Mouse (Mus musculus): ENCODE measurements around the gene Fgfr2. TPM values are rescaled to one million over a fixed set of nuclear protein-coding genes. Genes with fewer than 3 reads are reported as not detected.

The Fgfr2 gene
- total RNA-seq, 2 experiments from 2014 or later, result 35.8 to 40.8 TPM

DNA sequence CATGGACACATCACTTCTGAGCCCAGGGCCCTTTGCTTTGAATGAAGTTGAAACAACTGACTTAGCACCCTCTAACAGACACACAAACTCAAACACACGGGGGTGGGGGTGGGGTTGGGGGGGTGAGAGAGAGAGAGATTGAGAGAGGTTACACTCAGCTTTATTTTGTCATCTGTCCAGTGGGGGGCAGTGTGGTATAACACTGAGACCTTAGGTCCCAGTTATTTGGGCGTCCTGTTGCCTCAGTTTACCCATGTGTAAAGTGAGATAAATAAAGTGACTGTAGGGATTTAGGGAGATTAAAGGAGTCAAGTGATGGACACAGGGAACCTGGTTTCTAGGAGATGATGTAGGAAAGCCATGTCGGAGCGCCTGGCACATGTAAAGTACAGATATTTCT lies 2382.1 kb downstream of the Fgfr2 start:
- intact Hi-C loops (cut with DNase I), result no loop called here
- DNase-seq, result no peak

DNA sequence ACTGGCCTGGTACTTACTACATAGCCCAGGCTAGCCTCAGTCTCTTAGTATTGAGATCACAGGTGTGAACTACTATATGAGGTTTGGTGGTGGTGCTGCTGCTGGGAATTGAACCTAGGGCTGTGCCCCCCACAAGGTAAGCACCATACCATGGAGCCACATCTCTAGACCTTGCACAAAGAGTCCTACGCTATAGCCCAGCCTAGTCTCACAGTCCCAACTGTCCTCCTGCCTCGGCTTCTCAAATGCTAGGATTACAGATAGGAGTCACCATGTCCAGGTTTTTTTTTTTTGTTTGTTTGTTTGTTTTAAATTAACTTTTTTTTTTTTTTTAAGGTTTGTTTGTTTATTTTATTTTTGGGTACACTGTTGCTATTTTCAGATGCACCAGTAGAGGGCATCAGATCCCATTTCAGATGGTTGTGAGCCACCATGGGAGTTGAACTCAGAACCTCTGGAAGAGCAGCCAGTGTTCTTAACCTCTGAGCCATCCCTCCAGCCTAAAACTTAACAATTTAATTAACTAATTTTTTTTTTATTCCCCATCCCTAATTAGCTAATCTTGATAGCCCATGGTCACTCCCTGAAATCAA lies 2388.9 kb downstream of the Fgfr2 start:
- intact Hi-C loops (cut with DNase I), result loop anchor here (5.0 kb wide), 1 partner anchor 42 kb away; no protein-coding TSS in a partner anchor
- no peak for DNase-seq

DNA sequence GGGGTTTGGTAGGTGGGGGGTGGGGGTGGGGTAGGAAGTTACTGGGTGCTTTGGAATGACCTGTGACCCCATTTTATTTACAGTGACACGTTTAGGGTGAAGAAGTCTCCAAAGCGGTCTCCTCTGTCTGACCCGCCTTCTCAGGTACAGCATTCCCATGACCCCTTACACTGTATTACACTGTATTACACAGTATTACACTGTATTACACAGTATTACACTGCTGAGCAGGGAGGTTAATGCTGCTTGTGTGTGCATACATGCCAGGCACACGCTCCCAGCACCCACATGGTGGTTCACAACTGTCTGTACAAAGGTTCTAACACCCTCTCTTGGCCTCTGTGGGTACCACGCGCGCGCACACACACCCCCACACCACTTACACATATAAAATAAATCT lies 2389.7 kb downstream of the Fgfr2 start:
- no peak for DNase-seq
- intact Hi-C loops (cut with DNase I), result loop anchor here (5.0 kb wide), 1 partner anchor 41 kb away; no protein-coding TSS in a partner anchor

GRCm38 (mm10) chr7:130732908-130733307 lies 2390.2 kb downstream of the Fgfr2 start:
- intact Hi-C loops (cut with DNase I), result loop anchor here (5.0 kb wide), 1 partner anchor 41 kb away; no protein-coding TSS in a partner anchor
- no peak for DNase-seq

GRCm38 (mm10) chr7:130731792-130732191 lies 2391.4 kb downstream of the Fgfr2 start:
- no peak for DNase-seq
- intact Hi-C loops (cut with DNase I), result loop anchor here (5.0 kb wide), 1 partner anchor 39 kb away; no protein-coding TSS in a partner anchor

- DNase-seq, result no peak
- intact Hi-C loops (cut with DNase I), result no loop called here
Observed at GRCm38 (mm10) chr7:130727560-130727959, 2395.6 kb downstream of the Fgfr2 start.

DNA sequence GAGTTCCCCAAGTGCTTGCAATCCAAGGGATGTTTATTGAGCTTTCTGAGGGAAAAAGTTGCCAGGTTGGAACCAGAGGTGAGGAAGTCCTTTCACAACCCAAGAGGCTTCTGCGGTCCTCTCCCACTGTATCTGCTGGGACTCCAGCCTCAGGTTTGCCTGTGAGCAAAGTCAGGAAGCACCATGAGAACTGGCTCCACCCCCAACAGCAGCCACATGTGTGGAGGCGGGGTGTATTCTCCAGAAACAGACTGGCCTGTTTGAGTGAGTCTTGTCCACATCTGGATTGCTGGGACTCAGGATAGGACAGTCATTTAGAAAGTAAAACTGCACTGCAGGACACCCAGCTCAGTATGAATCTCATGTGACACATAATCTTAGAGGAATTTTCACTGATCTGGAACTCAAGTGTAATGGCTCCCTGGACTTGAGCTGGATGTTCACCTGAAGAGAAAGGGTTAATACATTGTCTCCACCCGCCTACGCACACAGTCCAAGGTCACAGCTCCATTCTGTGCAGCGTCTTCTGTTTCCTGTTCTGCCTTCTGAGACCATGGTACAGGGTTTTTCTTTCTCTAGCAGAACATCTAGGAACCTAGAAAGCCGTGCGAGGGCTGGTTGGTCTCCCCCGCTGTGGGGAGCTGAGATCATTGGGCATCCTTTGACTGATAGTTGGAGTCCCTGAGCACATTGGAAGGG lies 2396.3 kb downstream of the Fgfr2 start:
- intact Hi-C loops (cut with DNase I), result no loop called here
- no peak for DNase-seq

- intact Hi-C loops (cut with DNase I), result no loop called here
Observed at GRCm38 (mm10) chr7:130726185-130726584, 2397.0 kb downstream of the Fgfr2 start.

GRCm38 (mm10) chr7:130720646-130721335 lies 2402.4 kb downstream of the Fgfr2 start:
- intact Hi-C loops (cut with DNase I), result no loop called here
- no peak for DNase-seq

More at GRCm38 (mm10) chr7:130726185-130726584, 2397.0 kb downstream of the Fgfr2 start:
- no peak for DNase-seq

DNA sequence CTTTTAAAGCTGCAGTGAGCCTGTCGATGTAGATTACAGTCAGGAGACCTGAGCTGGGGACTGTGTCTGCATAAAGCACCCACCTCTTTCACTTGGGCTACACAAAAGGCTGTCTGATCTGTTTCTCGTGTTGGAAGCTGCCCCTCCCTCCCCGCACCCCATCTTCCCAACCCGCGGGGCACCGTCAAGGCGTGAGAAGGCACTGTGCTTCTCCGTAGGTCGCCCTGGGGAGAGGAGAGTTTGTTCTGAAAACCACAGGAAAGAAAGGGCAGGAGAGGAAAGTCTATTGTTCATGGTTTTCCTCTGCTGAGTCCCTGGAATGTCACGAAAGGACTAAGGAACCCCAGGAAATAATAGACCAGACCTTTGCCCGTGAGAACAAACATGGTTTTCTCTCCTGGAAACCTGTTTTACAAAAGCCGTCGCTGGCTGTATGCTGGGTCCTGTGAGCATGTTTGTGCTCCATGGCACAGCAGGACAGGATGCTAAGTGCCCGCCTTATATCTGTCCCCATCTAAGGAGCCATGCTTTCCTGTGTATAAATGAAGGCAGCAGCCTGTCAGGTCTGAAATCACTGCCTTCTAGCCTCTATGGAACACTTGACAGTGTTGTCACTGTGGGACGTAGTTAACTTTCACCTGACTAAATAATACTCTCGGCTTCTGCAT lies 2403.1 kb downstream of the Fgfr2 start:
- DNase-seq, result no peak
- intact Hi-C loops (cut with DNase I), result no loop called here

GRCm38 (mm10) chr7:130716989-130717388 lies 2406.2 kb downstream of the Fgfr2 start:
- DNase-seq, result no peak
- intact Hi-C loops (cut with DNase I), result no loop called here

GRCm38 (mm10) chr7:130716341-130716740 lies 2406.8 kb downstream of the Fgfr2 start:
- no peak for DNase-seq
- intact Hi-C loops (cut with DNase I), result no loop called here

- intact Hi-C loops (cut with DNase I), result no loop called here
- peak; percentile 62 for DNase-seq
Observed at GRCm38 (mm10) chr7:130715467-130715866, 2407.7 kb downstream of the Fgfr2 start.

DNA sequence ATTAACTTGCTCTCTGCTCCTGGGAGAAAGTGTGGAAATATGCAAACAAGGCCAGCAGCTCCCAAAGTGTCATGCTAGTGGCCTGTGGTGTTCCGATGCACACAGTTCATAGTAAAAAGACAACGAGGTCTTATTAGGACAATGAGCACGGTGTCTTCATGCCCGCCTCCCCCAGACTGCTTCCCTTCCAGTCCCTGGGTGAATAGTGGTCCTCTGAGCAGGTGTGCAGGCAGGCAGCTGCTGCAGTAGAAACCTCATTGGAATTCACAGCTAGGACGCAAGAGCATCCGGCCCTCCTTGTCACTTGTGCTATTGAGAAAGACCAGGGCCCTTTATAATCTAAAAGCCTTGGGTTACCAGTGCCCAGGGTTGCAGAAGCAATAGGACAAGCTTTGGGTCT lies 2409.8 kb downstream of the Fgfr2 start:
- DNase-seq, result no peak
- intact Hi-C loops (cut with DNase I), result no loop called here

DNA sequence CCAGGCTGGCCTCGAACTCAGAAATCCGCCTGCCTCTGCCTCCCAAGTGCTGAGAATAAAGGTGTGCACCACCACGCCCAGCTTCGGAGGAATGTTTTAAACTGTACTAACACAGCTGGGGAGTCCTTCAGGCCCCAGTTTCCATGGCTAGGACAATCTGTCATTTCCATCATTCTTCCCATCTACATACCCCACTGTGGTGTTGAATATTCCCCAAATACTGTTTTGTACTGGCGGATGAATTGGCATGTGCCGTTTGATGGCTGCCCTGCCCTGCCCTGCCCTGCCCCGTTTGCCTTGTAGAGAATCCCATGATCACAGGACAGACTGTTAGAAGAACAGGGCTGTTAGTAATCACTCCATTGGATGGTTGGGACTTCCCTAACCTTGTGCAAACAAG lies 2411.3 kb downstream of the Fgfr2 start:
- DNase-seq, result no peak
- intact Hi-C loops (cut with DNase I), result no loop called here

- DNase-seq, result peak; percentile 26
- intact Hi-C loops (cut with DNase I), result no loop called here
Observed at GRCm38 (mm10) chr7:130709372-130710274, 2413.5 kb downstream of the Fgfr2 start.

- intact Hi-C loops (cut with DNase I), result no loop called here
- DNase-seq, result no peak
Observed at GRCm38 (mm10) chr7:130708940-130709339, 2414.2 kb downstream of the Fgfr2 start.

- peak; percentile 27 for DNase-seq
- intact Hi-C loops (cut with DNase I), result no loop called here
Observed at GRCm38 (mm10) chr7:130705230-130705629, 2417.9 kb downstream of the Fgfr2 start.

DNA sequence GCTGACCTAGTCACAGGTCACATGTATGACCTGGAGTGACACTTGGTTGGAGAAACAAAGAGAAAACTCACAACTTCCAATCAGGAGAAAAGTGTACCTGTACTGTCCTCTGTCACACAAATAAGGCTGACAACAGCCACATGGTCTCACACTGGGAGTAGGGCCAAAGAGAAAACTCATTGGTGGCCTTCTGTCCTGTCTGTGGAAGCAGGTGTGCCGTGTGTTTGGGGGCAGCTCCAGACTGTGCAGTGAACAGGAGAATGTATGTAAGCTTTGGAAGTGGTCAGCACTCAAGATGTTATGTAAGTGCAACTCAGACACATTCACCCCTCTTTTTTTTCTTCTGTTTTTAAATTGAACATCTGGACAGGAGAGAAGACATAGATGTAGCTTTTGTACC lies 2421.8 kb downstream of the Fgfr2 start:
- no peak for DNase-seq
- intact Hi-C loops (cut with DNase I), result no loop called here

DNA sequence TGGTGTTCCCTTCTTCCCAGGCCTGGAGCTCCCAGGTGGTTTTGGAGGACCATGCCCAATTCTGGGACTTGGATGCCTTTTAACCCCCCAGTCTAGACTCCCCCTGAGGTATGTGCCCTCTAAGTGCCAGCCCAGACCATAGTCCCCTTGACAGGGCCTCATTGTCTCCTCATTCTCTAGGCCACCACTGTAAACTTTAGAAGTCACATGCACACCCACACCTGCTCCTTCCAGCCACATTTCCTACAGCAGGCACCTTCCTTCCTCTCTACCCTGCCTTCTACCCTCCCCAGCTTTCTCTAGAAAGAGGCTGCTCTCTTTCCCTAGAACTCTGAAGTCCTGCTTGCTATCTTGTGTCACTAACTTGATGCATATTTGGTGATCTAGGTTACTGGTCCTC lies 2424.7 kb downstream of the Fgfr2 start:
- no peak for DNase-seq
- intact Hi-C loops (cut with DNase I), result no loop called here

Measured in left cerebral cortex, postnatal 4 days (tissue).